Mouse (Mus musculus) right cerebral cortex, postnatal 14 days (tissue): ENCODE data around the gene Utp14a.

ENCODE experiments used
- DNase-seq: peaks from one replicate; pipeline ENCODE4 v3.0.0; 2022

The Utp14a gene

DNA sequence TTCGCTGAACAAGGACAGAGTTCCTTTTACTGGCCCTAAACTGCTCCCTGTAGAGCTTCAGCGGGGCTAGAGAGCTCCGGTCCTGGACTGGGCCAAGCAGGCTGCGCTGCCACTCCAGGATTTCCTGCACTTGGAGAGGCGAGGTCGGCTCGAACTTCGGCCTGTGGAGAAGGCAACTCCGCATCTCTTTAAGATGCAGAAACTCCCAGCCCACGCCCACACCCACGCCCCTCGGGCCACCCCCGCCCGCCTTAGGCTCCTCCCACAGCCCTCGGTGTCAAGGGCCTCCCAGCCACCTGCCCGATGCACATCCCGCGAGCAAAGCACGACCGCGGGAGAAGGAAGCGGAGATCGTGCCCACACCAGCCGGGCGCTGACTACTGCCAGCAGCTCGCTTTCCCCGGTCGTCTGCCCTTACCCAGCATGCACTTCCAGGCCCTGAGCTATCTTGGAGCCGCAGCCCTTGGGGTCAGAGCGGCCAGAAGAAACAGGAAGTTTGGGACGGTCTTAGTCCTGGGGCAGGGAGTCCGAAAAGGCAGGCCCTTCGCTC, 57.9 kb downstream of the Utp14a start:
- DNase-seq = peak; percentile 45

DNA sequence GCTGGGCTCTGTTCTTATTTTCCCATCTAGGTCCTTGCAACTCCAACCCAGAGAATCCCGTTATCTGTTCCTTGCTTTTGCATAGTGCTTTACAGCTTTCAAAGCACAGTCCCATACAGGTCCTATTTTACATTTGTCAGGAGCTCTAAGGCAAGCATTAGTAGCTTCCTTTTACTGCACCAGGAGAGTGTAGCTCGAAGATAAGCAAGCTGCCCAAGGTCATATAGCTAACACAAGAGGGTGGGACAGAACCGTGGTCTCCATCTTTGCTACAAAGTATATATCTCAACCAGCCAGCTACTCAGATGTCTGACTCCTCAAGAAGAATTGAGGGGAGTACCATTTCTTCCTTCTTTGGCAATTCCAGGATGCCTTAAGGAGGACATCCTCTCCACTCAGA, 60.8 kb downstream of the Utp14a start:
- no peak for DNase-seq

DNA sequence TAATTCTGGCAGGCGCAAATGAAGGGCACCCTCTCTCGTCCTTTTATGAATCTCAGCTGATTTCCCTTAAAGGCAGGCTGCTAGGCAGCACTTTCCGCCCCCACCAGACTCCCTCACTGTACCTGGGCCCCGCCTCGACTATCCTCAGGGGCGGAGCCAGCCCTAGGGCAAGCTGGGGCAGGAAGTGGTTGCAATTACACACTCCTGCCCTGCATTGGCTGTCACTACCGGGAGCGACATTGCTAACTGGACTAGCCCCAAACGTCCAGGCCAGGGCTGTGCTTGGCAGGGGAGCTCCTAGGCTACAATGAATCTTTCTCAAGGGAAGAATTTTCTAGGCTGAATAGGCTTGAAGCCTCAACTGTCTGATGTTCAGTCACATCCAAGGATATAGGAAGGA, 61.5 kb downstream of the Utp14a start:
- no peak for DNase-seq
